Mouse (Mus musculus) embryonic stem cell, embryonic (primary cell): ENCODE measurements around the gene Ces4a.
"Not testable (repeated sequence)": the region's sequence is repeated elsewhere in the genome, so short reads cannot be mapped to it uniquely, and the experiment has no call there.

Experiments
- CTCF ChIA-PET, 4 experiments: fragments of 300-600 bp in 2 of 4; fragments of 350-600 bp in 2 of 4; sonication (Branson Sonifier 250); formaldehyde crosslinking; loops; one replicate each; lab custom pipeline; 2022; ENCODE audit warnings: inconsistent platforms in 2 of 4; lab: Charles Lee
- POLR2A ChIA-PET, 4 experiments: fragments of 300-600 bp in 2 of 4; fragments of 350-600 bp in 2 of 4; sonication (Branson Sonifier 250); formaldehyde crosslinking; loops; one replicate each; lab custom pipeline; 2022; ENCODE audit warnings: antibody characterized with exemption in 4 of 4, inconsistent platforms in 1 of 4; lab: Charles Lee

Ces4a gene

GRCm38 (mm10) chr8:105131509-105131908 lies at the start of gene Ces4a:
Gene Ces4a, plus strand, starts transcription at chr8:105131800.
- POLR2A ChIA-PET = no interaction called here
- CTCF ChIA-PET = no interaction called here

- ChIA-PET POLR2A (interaction anchor here in 1 of 4 experiments (0.5 kb wide), 1 partner anchor 264 kb away, joined by 3 read pairs; the partner anchor contains the start of gene Fhod1), CTCF (no interaction called here)
Measured at GRCm38 (mm10) chr8:105083449-105084050, 48.0 kb upstream of the Ces4a start, which contains the start of gene Ces3b. Gene Ces3b, plus strand, starts transcription at chr8:105083753.

- CTCF ChIA-PET, POLR2A ChIA-PET: not testable (repeated sequence)
Measured at GRCm38 (mm10) chr8:105088166-105088565, 43.4 kb upstream of the Ces4a start.

- CTCF ChIA-PET = no interaction called here
- POLR2A ChIA-PET = no interaction called here
Measured at GRCm38 (mm10) chr8:105088581-105088980, 43.0 kb upstream of the Ces4a start.

- ChIA-PET POLR2A (no interaction called here), CTCF (no interaction called here)
Measured at GRCm38 (mm10) chr8:105093992-105094391, 37.6 kb upstream of the Ces4a start.

GRCm38 (mm10) chr8:105102101-105102785 lies 29.4 kb upstream of the Ces4a start:
- POLR2A ChIA-PET, CTCF ChIA-PET: not testable (repeated sequence)

GRCm38 (mm10) chr8:105103701-105104100 lies 27.9 kb upstream of the Ces4a start:
- CTCF ChIA-PET = interaction anchor here in 1 of 4 experiments (0.5 to 0.6 kb wide), 2 partner anchors 19 to 472 kb away, joined by 3 to 9 read pairs; no protein-coding TSS in a partner anchor
- POLR2A ChIA-PET = not testable (repeated sequence)

- ChIA-PET POLR2A (no interaction called here), CTCF (interaction anchor here in 1 of 4 experiments (0.5 to 0.6 kb wide), 2 partner anchors 18 to 472 kb away, joined by 3 to 9 read pairs; no protein-coding TSS in a partner anchor)
Measured at GRCm38 (mm10) chr8:105104220-105104619, 27.4 kb upstream of the Ces4a start.

GRCm38 (mm10) chr8:105129864-105130263 lies 1.7 kb upstream of the Ces4a start:
- POLR2A ChIA-PET = no interaction called here
- CTCF ChIA-PET = interaction anchor here in 2 of 4 experiments (1.2 to 2.2 kb wide), 3 partner anchors 8 to 9 kb away, joined by 5 read pairs; no protein-coding TSS in a partner anchor

- ChIA-PET POLR2A (interaction anchor here in 1 of 4 experiments (1.4 kb wide), 1 partner anchor 15 kb away, joined by 4 read pairs; no protein-coding TSS in a partner anchor), CTCF (interaction anchor here (0.5 to 1.9 kb wide), 59 partner anchors 8 to 1924 kb away, joined by 3 to 17 read pairs (median 3); partner anchors contain the start of genes B3gnt9 (in 1 of the 4), D230025D16Rik (in 1 of the 4) and E2f4 (in 1 of the 4))
Measured at GRCm38 (mm10) chr8:105138423-105138822, 6.8 kb downstream of the Ces4a start.

- ChIA-PET POLR2A (interaction anchor here in 1 of 4 experiments (0.7 to 1.1 kb wide), 3 partner anchors 11 to 126 kb away, joined by 3 to 4 read pairs (median 3); no protein-coding TSS in a partner anchor), CTCF (interaction anchor here in 1 of 4 experiments (0.7 kb wide), 1 partner anchor 523 kb away, joined by 8 read pairs; no protein-coding TSS in a partner anchor)
Measured at GRCm38 (mm10) chr8:105142395-105142794, 10.8 kb downstream of the Ces4a start.

GRCm38 (mm10) chr8:105151654-105152053 lies 20.1 kb downstream of the Ces4a start:
- ChIA-PET CTCF (interaction anchor here in 3 of 4 experiments (0.6 to 1.6 kb wide), 3 partner anchors 108 to 454 kb away, joined by 5 read pairs; partner anchors contain the start of gene Ripor1 (in 1 of the 3)), POLR2A (interaction anchor here in 1 of 4 experiments (0.9 kb wide), 1 partner anchor 152 kb away, joined by 4 read pairs; no protein-coding TSS in a partner anchor)

- CTCF ChIA-PET = interaction anchor here in 3 of 4 experiments (0.6 to 1.8 kb wide), 10 partner anchors 14 to 292 kb away, joined by 3 to 12 read pairs (median 4); no protein-coding TSS in a partner anchor
- POLR2A ChIA-PET = interaction anchor here in 2 of 4 experiments (0.6 to 1.2 kb wide), 7 partner anchors 15 to 283 kb away, joined by 3 to 6 read pairs (median 3); partner anchors contain the start of genes B3gnt9 (in 1 of the 2) and D230025D16Rik (in 1 of the 2)
Measured at GRCm38 (mm10) chr8:105152623-105153398, 21.2 kb downstream of the Ces4a start.

- POLR2A ChIA-PET = no interaction called here
- CTCF ChIA-PET = interaction anchor here in 1 of 4 experiments (1.4 kb wide), 1 partner anchor 16 kb away, joined by 3 read pairs; no protein-coding TSS in a partner anchor
Measured at GRCm38 (mm10) chr8:105154316-105154715, 22.7 kb downstream of the Ces4a start.

GRCm38 (mm10) chr8:105155091-105155745 lies 23.6 kb downstream of the Ces4a start:
- ChIA-PET CTCF (interaction anchor here in 2 of 4 experiments (0.6 to 1.4 kb wide), 3 partner anchors 17 to 324 kb away, joined by 3 to 6 read pairs (median 3); partner anchors contain the start of gene Ces2b (in 1 of the 2)), POLR2A (interaction anchor here in 1 of 4 experiments (0.6 to 0.8 kb wide), 2 partner anchors 12 to 70 kb away, joined by 3 to 4 read pairs; partner anchors contain the start of gene D230025D16Rik)

- ChIA-PET POLR2A (no interaction called here), CTCF (interaction anchor here in 2 of 4 experiments (0.6 to 1.2 kb wide), 4 partner anchors 19 to 933 kb away, joined by 3 to 4 read pairs (median 3); no protein-coding TSS in a partner anchor)
Measured at GRCm38 (mm10) chr8:105157555-105157954, 26.0 kb downstream of the Ces4a start.

GRCm38 (mm10) chr8:105158084-105158483 lies 26.5 kb downstream of the Ces4a start:
- POLR2A ChIA-PET = no interaction called here
- CTCF ChIA-PET = interaction anchor here in 3 of 4 experiments (0.6 to 1.8 kb wide), 4 partner anchors 60 to 934 kb away, joined by 3 to 4 read pairs (median 4); no protein-coding TSS in a partner anchor
